Mouse (Mus musculus) monocyte, adult 2 months (primary cell): ENCODE data around the gene Pabpn1.
A peak's percentile ranks its signal among the peaks of the same experiment; 100 is the strongest.

ENCODE experiments used
- DNase-seq, 2 experiments: peaks; one replicate each; pipeline ENCODE4 v3.0.0; 2022; ENCODE audit warnings: low spot score in 2 of 2, low read depth in 1 of 2

Pabpn1 gene

DNA sequence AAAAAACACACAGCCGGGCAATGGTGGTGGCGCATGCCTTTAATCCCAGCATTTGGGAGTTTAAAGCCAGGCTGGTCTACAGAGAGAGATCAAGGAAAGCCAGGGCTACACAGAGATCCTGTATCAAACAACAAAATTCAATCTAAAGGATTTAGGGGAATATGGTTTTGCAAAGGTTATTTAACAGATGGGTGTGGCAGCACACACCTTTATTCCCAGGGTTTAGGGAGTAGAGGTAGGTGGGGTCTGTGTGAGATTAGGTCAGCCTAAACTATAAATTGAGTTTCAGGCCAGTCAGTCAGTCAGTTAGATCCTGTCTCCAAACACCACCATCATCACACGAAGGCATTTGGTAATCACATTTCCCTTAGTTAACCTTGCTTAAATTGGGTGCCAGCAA is at the start of gene Pabpn1:
Pabpn1 (plus strand) TSS at position 301 of the 400 bp plus-strand sequence.
- DNase-seq, result no peak

DNA sequence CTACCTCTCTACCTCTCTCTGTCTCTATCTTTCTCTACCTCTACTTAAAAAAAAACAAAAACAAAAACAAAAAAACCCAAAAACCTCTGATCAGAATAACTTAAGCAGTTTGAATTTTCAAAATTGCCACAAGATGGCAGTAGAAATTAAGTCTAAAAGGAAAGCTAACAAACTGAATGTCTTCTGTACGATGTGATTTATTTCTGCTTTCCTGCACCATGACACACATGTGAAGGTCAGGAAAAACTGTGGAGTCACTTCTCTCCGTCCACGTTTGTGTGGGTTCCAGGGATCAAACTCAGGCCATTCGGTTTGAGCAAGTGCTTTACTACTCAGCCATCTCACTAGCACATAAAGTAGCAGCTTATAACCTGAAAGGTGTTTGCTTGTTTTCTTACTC is 48.8 kb upstream of the Pabpn1 start:
- DNase-seq, result no peak

GRCm38 (mm10) chr14:54855726-54856125 is 36.6 kb upstream of the Pabpn1 start:
- DNase-seq, result no peak

DNA sequence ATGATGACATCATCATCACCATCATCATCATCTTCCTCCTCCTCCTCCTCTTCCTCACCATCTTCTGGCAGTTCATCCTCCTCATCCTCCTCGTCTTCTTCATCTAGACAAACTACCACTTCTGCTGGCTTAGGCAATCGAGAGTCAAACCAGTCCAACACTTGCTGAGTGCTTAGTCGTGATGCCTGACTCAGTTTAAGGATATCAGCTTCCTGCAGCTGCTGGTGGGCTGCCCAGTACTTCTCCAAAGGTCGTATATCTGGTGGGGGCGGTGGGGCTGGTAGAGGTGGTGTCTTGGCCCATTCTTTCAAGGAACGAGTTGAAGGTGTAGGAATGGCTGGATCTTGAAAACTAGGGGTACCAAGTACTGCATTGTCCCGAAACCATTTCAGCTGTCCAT is 35.6 kb upstream of the Pabpn1 start:
- DNase-seq, result no peak

- DNase-seq, result no peak
These were observed 34.4 kb upstream of the Pabpn1 start for GRCm38 (mm10) chr14:54857891-54858290.

DNA sequence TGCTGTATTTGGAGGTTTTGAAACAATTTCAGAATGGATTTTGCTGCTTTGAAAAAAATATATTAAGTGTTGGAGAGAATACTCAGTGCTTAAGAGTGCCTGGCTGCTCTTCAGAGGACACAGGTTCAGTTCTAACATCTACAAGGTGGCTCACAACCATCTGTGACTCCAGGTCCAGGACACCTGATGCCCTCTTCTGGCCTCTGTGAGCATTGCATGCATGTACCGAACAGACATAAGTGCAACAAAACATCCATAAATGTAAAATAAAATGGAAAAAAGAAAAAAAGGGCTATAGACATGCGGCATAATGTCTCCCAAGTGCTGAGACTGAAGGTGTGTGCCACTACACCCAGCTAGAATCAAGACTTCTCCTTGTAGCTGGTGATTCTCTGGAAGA is 31.8 kb upstream of the Pabpn1 start:
- DNase-seq, result peak in 1 of 2 experiments; percentile 19

DNA sequence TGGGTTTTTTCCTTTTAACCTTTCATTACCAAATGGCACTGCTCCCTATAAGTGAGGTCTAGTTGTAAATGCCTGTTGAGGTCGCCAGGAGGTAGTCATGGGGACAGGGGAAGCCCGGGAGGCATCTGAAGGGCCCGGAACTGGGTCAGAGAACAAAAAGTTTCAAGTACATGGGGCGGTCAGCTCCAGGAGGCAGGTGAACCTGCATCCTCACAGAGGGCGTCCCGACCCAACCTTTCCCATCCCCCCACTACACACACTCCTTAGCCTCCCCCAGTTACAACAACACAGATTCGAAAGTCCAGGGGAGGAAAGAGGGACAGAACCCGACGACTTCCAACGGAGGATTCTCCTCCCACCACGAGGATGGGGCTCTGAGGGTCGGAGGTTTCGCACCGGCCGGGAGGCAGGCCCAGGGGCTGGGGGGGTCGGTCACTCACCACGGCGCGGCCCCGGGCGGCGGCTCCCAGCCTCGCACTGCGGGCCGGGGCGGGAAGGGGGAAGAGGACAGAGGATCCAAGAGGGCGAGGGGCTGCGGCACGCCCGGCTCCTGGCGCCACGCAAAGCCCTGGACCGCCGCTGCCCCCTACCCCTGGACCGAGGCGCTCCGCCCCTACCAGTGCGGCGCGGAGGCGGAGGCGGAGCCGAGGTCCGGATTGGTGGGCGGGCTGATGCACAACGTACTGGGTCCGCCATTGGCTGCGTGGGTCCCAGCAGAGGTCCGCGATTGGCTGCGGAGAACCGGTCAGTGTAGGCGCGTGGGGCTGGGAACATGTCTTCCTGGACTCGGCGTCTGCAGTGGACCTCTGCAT is 28.6 kb upstream of the Pabpn1 start:
- DNase-seq, result peak; percentile 61 to 77

- no peak for DNase-seq
These were observed 27.8 kb upstream of the Pabpn1 start for GRCm38 (mm10) chr14:54864313-54865036.

GRCm38 (mm10) chr14:54865626-54866025 is 26.7 kb upstream of the Pabpn1 start:
- DNase-seq, result no peak

DNA sequence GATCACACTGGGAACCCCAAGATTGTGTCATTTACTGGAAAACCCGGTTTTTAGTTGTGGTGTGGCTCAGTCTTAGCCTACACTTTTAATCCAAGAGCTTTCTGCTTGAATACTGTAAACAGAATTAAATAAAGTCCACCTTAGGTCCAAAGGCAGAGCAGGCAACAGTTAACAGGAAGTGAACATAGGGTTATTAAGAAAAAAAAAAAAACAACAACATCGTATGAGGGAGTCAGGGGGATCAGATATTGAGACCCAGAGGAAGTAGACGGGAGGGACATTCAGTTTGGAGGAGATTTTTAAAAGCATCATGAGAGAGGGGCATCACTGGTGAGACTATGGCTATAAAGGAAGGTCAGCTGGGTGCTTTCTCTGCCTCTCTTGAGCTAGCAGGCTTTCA is 26.0 kb upstream of the Pabpn1 start:
- DNase-seq, result no peak

- peak in 1 of 2 experiments; percentile 28 for DNase-seq
These were observed 25.4 kb upstream of the Pabpn1 start for GRCm38 (mm10) chr14:54866936-54867335.

- no peak for DNase-seq
These were observed 24.3 kb upstream of the Pabpn1 start for GRCm38 (mm10) chr14:54868026-54868425.

DNA sequence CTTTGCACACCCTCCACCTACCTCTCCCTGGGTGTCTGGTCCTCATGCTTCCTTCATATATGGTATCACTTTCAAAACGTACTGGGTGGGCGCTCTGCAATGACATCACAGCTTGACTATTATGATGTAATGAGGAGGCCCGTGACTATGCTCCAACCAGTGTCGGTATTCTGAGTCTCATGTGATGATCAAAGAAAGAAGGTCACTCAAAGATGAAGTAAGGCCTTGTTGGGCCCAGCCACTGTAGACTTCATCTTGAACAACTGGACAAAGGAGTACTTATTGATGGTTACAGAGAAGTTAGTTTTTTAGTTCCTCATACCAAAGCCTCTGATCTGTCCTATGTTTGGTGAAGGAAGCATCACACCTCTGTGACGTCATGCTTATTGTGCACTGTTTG is 21.4 kb upstream of the Pabpn1 start, which contains the start of gene Homez:
Homez (minus strand) TSS at position 101 of the 400 bp plus-strand sequence.
- no peak for DNase-seq

GRCm38 (mm10) chr14:54874165-54874564 is 18.1 kb upstream of the Pabpn1 start:
- DNase-seq, result no peak

- no peak for DNase-seq
These were observed 16.3 kb upstream of the Pabpn1 start for GRCm38 (mm10) chr14:54875844-54876538.

DNA sequence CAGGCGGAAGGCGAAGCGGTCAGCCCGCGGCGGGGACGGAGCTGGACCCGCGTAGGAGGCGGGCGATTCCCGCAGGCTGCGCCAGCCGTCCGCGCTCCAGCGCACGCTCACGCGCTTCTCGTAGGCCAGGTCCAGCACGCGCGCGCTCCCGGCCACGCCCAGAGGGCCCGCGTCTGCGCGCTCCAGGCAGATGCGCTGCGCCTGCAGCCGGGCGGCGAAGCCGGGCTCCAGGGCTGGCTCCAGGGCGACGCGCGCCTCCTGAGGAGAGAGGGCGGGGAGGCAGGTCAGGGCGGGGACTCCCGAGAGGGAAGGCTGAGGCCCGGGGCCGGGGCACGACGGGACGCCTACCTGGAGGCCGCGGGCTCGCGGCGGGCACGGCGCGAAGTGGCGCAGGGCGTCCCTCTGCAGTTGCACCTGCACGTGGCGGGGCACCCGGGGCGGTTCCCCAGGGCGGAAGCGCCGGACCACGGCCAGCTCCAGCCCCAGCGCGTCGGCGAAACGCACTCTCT is 15.7 kb upstream of the Pabpn1 start:
- peak in 1 of 2 experiments; percentile 58 for DNase-seq

DNA sequence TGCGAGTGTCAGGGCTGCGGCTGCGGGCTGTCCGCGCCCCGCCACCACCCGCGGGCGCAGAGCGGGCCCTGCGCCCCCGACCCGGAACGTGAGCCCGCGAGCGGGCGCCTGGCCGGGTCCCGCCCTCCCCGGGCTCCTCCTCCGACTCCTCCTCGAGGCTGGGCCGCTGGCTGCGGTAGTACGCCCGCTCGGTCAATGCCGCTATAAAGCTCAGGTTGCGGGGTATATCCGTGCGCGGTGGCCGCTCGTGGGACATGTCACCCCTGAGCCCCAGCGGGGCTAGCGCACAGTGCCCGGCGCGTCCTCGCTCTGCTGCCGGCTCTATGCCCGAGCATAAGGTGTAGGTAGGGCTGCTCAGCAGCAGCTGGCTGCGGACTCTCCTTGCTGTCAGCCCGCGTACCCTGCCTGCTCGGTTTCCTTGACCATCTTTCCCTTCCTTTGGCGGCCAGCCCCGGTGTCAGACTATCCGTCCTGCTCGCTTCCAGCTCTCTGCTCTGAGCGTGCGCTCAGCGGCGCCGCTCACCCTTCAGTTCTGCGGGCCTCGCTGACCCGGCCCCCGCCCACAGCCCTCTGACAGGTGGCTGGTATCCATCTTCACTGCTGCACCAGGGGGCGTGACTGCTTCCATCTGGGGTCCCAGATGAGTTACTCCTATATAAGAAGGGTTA is 15.1 kb upstream of the Pabpn1 start, which contains the start of gene Ppp1r3e:
Ppp1r3e (minus strand) TSS at position 503 of the 668 bp plus-strand sequence.
- DNase-seq, result no peak

GRCm38 (mm10) chr14:54883154-54884021 is 8.9 kb upstream of the Pabpn1 start, which contains the start of the genes Bcl2l2 and Gm20521:
Gene Bcl2l2 (plus strand): TSS chr14:54883377.
Gene Gm20521 (plus strand): TSS chr14:54883441.
- DNase-seq, result peak in 1 of 2 experiments; percentile 27

DNA sequence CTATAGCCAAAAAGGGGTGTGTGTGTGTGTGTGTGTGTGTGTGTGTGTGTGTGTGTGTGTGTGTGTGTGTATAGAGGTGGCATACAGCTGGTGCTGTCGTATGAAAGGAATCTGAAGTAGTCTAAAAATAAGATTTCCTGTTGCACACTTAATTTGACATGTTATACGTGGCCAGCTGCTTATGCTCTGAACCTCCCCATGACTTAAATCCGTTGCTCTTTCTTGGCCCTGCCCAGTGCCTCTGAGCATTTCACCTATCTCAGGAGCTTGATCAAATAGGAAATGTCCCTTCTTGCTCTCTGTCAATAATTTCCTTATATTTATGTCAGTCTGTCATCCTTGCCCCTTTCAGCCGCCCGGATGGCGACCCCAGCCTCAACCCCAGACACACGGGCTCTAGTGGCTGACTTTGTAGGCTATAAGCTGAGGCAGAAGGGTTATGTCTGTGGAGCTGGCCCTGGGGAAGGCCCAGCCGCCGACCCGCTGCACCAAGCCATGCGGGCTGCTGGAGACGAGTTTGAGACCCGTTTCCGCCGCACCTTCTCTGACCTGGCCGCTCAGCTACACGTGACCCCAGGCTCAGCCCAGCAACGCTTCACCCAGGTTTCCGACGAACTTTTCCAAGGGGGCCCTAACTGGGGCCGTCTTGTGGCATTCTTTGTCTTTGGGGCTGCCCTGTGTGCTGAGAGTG is 8.1 kb upstream of the Pabpn1 start:
- no peak for DNase-seq
